Mouse (Mus musculus): ENCODE measurements around the gene Pym1.
"Not testable (repeated sequence)": the region's sequence is repeated elsewhere in the genome, so short reads cannot be mapped to it uniquely, and the experiment has no call there.

Gene Pym1

GRCm38 (mm10) chr10:128747646-128748251 lies at the start of gene Pym1:
Gene Pym1, plus strand, starts transcription at chr10:128747889.
- peak; percentile 33 for DNase-seq (ENCODE audit: low spot score)

- no peak for DNase-seq (ENCODE audit: low spot score)
These were observed 48.7 kb upstream of the Pym1 start for GRCm38 (mm10) chr10:128699006-128699405.

GRCm38 (mm10) chr10:128699611-128700010 lies 48.1 kb upstream of the Pym1 start:
- no peak for DNase-seq (ENCODE audit: low spot score)

GRCm38 (mm10) chr10:128700712-128701111 lies 47.0 kb upstream of the Pym1 start:
- no peak for DNase-seq (ENCODE audit: low spot score)

GRCm38 (mm10) chr10:128702328-128703007 lies 45.2 kb upstream of the Pym1 start:
- DNase-seq (ENCODE audit: low spot score) = no peak

- no peak for DNase-seq (ENCODE audit: low spot score)
These were observed 43.8 kb upstream of the Pym1 start, which contains the start of gene Pmel for GRCm38 (mm10) chr10:128703895-128704294. Gene Pmel, plus strand, starts transcription at chr10:128704195.

- peak; percentile 54 for DNase-seq (ENCODE audit: low spot score)
These were observed 43.0 kb upstream of the Pym1 start, which contains the start of gene Cdk2 for GRCm38 (mm10) chr10:128704491-128705316. Gene Cdk2, minus strand, starts transcription at chr10:128705031.

GRCm38 (mm10) chr10:128705317-128705693 lies 42.4 kb upstream of the Pym1 start:
- DNase-seq (ENCODE audit: low spot score) = no peak

GRCm38 (mm10) chr10:128711318-128711717 lies 36.4 kb upstream of the Pym1 start:
- DNase-seq (ENCODE audit: low spot score) = not testable (repeated sequence)

GRCm38 (mm10) chr10:128715559-128716537 lies 31.8 kb upstream of the Pym1 start:
- no peak for DNase-seq (ENCODE audit: low spot score)

- not testable (repeated sequence) for DNase-seq (ENCODE audit: low spot score)
These were observed 22.2 kb upstream of the Pym1 start for GRCm38 (mm10) chr10:128725466-128725865.

GRCm38 (mm10) chr10:128728059-128728458 lies 19.6 kb upstream of the Pym1 start:
- no peak for DNase-seq (ENCODE audit: low spot score)

- DNase-seq (ENCODE audit: low spot score) = no peak
These were observed 16.7 kb upstream of the Pym1 start for GRCm38 (mm10) chr10:128731002-128731433.

- DNase-seq (ENCODE audit: low spot score) = no peak
These were observed 15.7 kb upstream of the Pym1 start for GRCm38 (mm10) chr10:128731992-128732391.

- DNase-seq (ENCODE audit: low spot score) = no peak
These were observed 10.3 kb upstream of the Pym1 start for GRCm38 (mm10) chr10:128737435-128737834.

GRCm38 (mm10) chr10:128740296-128740695 lies 7.4 kb upstream of the Pym1 start:
- DNase-seq (ENCODE audit: low spot score) = no peak

GRCm38 (mm10) chr10:128742616-128743015 lies 5.1 kb upstream of the Pym1 start:
- DNase-seq (ENCODE audit: low spot score) = no peak

- no peak for DNase-seq (ENCODE audit: low spot score)
These were observed 4.5 kb upstream of the Pym1 start for GRCm38 (mm10) chr10:128743235-128743634.

- no peak for DNase-seq (ENCODE audit: low spot score)
These were observed 3.9 kb upstream of the Pym1 start for GRCm38 (mm10) chr10:128743791-128744191.

GRCm38 (mm10) chr10:128744211-128744610 lies 3.5 kb upstream of the Pym1 start:
- no peak for DNase-seq (ENCODE audit: low spot score)
